Mouse (Mus musculus) CD4-positive naive resting alpha-beta T cell, adult 76 days (primary cell): ENCODE measurements around the gene Lamtor3. TPM values are rescaled to one million over a fixed set of nuclear protein-coding genes. Genes with fewer than 3 reads are reported as not detected.

Experiments used
- total RNA-seq: library from RNA; stranded (reverse); gene quantifications from one replicate; pipeline ENCODE4 v1.2.4, GENCODE M21; 2023

The Lamtor3 gene
- total RNA-seq = 53.8 TPM

GRCm38 (mm10) chr3:137918172-137918931 lies at the start of gene Lamtor3:
TSS of gene Lamtor3 (plus strand) at chr3:137918506.

Other genes starting within 250 kb of the Lamtor3 start
- gene Gm21962, start 247.0 kb upstream of the Lamtor3 start, total RNA-seq = not detected
- 219 TPM for gene H2afz, start 54.0 kb upstream of the Lamtor3 start, total RNA-seq
- gene Dnajb14, start 50.8 kb upstream of the Lamtor3 start, total RNA-seq = 4.6 TPM
- 47.2 TPM for gene Dapp1, start 63.0 kb downstream of the Lamtor3 start, total RNA-seq
- gene 1110002E22Rik, start 146.5 kb downstream of the Lamtor3 start, total RNA-seq = not detected
- not detected for gene Gm5105, start 148.9 kb downstream of the Lamtor3 start, total RNA-seq
- 5.4 TPM for gene Trmt10a, start 224.9 kb downstream of the Lamtor3 start, total RNA-seq
- gene Mttp, start 226.5 kb downstream of the Lamtor3 start, total RNA-seq = 2.4 TPM